Mouse (Mus musculus) megakaryocyte progenitor cell, adult 5-6 weeks (primary cell): ENCODE measurements around the gene Stac3. TPM values are rescaled to one million over a fixed set of nuclear protein-coding genes. Genes with fewer than 3 reads are reported as not detected.
A peak's percentile ranks its signal among the peaks of the same experiment; 100 is the strongest.

Experiments used
- ATAC-seq: replicated peaks from 2 replicates; pipeline ENCODE4 v1.8.0; 2016; ENCODE audit warnings: mild to moderate bottlenecking, moderate TSS enrichment, inconsistent platforms; ENCODE audit not compliant: poor library complexity
- total RNA-seq, 2 experiments: library from RNA; stranded (forward) in 1 of 2; stranded (reverse) in 1 of 2; fragments of 157-497, 149-512 nt in 1 of 2; fragments of 200-1000 nt in 1 of 2; gene quantifications; 2 replicates each; pipeline versions ENCODE4 v1.2.3 to v1.2.4; 2015 to 2017

The Stac3 gene
- total RNA-seq, 2 experiments from 2014 or later: 0.25 to 1.1 TPM

DNA sequence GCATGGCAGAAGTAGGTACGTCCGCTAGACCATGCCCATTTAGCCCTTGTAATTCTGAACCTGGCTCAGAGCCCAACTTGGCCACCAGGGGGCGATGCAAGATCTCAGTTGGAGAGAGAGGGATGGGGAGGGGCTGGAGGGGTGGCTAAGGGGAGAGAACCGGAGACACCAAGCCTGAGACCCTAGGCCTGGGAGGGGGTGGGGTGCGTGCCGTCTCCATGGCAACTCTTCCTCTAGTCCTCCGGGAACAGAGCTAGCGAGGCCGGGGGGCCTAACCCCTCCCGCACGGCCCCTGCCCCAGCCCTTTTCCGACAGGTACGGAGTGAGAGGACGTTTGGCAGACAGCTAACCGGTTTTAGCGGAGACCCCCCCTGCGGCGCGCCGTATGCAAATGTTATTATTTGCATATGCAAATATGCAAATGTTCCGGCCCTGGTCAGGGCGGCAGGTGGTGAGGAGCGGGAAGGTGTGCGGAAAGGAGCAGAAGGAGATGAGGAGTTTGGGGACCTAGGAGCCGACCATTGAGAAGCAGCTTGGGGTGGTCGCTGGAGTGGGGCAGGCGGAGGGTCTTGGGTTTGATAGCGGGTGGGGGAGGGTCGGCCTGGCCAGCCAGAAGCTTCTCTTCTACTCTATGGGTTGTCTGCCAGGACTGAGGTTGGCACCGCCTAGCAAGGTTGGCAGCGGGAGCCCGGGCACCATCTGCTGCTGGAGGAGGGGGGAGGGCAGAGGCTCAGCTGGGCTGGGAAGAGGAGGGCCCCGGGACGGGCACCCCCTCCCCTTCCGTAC, 7.8 kb downstream of the Stac3 start:
- ATAC-seq: peak; percentile 40

DNA sequence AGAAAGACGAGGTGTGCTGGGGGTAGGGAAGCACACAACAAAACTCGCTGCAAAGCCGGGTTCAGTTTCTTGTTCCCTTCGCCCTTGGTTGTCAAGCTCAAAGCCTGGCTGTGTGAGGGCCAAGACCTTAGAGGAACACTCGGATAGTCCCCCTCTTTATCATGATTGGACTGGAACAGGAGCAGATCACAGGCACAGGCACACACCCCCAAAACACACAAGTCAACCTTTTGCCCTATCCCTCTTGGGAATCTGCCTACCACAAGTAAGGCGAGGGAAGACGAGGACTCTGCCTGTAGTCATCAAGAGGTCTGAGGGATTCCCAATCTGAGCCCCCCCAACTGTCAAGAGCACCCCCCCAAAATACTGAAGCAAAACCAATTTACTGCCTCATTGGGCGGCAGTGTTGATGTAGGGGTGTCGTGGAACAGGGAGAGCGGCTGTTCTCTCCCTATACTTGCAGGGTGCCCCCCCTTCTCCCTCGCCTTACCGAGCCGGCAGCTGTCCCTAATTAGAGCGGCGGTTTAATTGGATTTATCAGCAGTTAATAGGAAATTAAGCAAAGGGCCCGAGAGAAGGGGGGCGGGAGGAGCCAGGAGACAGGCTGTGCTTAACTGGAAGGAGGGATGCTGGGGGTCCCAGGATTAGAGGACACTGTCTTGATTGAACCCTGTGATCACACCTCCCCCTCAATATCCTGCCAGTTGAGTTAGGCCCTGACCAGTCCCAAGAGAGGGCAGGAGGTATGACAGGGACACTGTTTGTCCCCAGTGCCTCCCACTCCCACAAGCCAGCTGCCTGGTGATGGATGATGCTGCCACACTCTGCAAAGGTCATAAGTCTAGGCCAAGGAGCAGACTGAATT, 8.6 kb downstream of the Stac3 start:
- ATAC-seq: no peak

DNA sequence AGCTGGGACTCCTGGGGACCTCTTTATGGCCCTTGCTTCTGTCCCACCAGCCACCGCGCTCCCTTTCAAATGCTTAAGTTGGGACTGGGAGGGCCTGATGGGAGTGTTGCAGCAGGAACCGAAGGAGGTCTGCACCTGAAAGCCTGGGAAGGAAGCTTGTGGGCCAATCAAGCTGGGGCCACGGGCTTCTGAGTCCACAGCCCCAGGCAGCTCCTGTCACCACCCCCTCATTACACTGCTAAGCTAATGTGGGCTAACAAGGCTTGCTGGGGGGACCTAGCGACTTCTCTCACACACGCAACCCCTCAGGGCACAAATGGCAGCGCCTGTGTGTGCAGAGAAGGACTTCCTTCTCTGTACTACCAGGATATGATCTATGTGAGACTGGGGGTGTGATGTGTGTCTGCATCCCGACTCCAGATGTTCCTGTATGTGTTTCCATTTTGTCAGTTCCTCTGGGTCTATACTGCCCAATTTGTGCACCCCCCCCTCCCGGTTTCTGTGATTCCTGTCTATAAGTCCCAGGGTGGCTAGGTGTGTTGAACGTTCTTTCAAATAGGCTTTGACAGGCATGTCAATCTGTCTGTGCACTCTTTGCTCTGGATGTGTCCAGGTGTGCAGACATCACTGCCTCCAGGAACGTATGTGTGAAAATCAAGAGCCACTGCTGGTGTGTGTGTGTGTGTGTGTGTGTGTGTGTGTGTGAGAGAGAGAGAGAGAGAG, 9.6 kb downstream of the Stac3 start:
- ATAC-seq: no peak

DNA sequence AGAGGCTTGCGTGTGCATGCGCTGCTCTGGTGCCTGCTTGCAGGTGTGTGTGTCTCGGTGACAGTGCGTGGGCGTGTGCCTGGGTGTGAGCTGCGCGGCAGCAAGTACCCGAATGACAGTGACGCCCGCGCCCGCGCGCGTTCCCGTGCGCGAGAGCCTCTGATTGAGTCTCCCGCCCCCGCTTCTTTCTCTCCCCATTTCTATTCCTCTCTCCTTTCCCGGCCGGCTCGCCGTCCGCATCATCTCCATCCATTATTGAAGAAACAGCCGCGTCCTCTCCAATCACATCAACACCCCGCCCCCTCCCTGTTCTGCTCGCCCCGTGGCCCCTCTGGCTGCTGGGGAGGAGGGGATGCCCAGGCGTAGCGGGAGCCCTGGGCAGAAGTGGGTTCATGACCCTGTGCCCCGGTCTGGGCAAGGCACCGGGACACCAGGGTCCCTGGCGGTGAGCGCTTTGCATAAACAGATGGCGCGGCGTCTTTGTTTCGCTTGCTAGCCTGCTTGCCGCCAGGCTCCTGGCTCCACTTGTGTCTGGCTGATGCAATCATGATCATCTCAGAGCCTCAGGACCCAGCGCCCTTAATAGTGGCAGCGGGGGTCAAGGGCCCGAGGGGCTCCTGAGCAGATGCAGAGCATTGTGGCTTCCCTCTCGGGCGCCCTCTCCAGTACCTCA, 10.3 kb downstream of the Stac3 start:
- ATAC-seq: 0 out of 2 replicates have a peak, but pooled peaks have one; percentile 3

DNA sequence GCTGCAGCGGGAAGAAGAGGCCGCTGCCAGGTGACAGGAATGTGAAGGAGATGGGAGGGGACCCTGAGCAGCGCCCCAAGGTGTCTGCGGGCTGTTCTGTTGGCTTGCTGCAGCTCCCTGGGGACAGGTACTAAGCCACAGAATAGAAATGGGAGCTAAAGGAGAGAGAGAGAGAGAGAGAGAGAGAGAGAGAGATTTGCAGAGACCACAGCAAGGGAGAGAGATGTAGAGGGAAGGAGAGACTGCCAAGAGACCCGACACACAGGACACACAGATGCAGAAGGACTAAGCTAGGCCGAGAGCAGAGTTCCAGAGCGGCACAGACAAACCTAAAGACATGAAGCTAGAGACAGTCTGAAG, 10.8 kb downstream of the Stac3 start:
- ATAC-seq: no peak

DNA sequence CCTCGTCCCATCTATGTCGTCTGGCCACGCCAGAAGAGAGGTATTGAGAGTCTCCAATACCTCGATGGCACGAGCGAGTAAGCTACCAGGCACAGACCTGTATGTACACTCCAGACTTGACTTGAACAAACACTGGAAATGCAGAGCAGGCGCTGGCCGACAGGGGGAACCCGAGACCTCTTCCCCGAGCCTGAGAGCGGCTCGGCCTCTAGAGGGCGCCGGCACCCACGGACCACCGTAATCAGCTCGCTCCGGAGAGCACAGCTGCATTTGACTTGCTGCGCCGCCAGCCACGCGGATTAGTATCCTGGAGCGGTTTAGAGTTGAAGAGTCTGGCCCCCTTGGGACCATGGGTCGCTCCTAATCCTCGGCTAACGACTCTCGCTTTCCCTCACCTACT, 11.3 kb downstream of the Stac3 start:
- peak; percentile 74 for ATAC-seq

DNA sequence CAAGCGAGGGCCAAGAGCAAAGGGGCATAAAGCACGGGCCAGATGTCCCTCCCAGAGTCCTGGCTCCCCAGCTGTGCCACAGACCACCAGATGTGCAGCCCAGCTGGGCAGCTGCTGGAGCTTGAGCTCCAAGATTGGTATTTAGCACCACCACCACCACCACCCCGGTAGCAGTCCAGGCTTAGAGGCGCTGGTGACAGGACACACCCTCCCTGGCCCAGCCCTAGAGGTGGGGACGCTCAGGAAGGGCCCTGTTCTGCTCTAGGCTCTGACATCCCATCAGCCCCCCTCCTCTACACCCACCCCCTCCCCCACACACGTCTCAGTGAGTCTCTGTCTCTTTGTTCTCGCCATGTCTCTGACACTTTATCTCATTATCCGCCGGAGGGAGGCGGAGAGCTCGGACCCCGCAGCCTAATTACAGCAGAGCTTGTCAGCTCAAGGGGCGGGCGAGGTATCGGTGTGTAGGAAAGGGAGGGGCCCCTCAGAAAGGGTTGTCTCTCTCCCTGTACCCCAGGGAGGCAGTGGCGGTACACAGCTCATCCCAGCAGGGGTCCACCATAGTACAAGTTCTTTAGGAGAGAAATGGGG, 12.1 kb downstream of the Stac3 start:
- peak; percentile 9; the same call in 1 of the 2 replicates for ATAC-seq

DNA sequence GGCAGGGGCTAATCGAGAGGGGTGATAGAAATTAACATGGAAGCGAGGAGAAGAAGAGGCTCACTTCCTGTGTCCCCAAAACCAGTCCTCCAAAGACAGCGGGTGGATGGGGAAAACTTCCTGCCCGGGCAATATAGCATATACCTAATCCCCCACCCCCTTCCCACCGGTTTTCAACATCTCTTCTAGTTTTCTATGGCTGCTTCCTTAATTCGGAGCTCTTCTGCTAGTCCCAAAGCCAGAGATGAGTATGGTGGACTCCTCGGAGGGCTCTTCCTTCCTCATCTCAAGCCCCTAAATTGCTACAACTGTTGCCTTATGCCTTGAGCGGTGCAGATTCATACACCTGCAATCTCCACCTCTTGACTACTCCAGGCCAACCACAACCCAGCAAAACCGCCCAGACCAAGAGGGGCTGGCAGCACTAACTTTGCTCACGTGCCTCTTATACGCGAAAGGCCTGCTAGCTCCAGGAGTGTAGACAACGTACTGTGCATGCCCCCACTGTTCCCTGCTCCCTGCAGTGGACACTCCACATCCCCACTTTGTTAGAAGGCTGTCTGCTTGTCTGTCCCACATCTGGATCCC, 12.7 kb downstream of the Stac3 start:
- ATAC-seq: no peak

DNA sequence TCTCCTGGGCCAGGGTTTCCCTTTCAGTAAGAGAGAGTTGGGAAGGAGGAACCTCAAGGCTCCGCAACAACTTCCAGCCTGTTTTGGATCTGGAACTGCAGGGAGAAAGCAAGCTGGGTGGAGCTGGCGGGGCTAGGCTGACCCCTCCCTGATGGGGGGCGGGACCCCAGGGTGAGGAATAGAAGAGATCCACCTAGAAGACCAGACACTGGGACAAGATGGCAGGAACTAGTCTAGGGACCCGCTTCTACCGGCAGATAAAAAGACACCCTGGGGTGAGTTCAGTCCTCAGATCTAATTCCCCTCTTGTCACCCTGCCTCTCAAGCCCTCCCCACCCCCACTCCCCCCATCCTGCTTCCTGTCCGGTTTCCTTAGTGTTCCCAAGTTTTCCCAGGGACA, 13.3 kb downstream of the Stac3 start, which contains the start of gene Ndufa4l2:
TSS of gene Ndufa4l2 (plus strand) at position 204 of the 400 bp plus-strand sequence.
- no peak for ATAC-seq

DNA sequence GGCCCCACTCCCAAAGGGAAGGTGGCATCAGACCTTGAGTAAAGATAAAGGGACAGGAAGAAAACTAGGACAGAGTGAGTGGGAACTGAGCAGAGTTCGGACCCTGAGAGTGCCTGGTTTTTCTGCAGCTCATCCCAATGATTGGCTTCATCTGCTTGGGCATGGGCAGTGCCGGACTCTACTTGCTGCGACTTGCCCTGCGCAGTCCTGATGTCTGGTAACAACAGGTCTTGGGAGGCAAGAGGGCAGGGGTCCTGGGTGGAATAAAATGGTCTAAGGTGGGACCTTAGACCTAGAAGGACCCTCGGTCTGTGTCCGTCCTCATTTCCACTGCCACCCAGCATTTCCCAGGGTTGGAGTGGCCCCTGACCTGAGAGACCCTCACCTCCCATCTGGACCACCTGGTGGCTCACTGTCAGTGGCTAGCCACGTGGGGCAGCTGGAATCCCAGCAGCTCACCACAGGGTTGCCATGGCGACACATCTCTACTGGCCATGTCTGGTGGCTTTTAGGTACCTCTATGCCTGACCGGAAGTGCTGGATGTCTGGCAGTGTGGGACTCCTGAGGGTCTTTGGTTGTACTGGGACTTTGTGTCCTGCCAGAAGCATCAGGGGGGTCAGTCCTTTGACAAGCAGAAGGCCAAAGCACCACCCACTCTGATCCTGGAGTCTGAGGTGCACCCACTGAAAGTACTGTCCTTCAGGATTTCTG, 13.9 kb downstream of the Stac3 start:
- ATAC-seq: no peak

DNA sequence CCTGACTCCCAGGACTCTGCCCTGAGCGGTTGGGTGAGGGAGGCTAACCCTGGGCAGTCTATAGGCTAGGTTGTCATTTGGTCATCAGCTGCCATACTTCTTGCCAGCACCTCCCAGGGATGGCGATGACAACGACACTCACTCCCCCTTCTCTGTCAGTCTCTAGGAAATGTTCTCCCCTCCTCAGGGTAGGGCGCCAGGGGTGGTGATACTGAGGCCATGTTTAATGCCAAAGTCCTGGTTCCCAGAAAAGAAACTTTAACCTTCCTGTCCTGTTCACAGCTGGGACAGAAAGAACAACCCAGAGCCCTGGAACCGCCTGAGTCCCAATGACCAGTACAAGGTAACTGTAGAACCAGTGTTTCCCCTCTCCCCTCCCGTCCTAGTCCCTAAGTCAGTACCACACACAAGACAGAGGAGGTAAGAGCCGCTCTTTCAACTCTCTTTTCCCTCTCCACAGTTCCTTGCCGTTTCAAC, 14.5 kb downstream of the Stac3 start:
- no peak for ATAC-seq

DNA sequence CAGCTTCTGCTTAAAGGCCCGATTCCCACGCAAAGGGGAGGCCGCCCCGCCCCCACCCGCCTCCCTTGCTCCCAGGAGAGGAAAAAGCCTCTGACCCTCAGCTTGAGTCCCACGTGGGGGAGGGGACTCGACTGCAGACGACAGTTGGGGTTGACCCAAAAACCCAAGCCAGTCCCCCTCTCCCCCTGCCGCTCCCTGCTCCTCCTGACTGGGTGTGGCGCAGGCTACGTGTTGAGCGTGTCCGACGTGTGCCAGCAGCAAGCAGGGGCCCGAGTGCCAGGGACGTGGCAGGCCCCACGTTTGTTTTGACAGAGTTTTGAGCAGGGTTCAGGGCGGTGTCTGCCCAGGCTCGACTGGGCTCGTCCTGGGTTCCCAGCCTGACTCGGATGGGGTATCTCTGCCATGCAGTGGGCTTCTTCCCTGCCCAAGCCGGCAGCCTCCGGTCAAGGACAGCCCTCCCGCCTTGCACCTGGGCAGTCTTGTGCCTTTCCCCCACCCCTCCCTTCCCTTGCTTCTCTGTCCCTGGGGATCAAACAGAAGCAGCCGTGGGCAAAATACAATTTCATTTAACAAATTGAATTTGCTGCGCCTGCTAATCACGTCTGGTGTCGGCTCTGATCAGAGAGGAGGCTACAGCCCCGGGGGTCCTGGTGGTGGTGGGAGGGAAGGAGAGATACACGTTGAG, 15.2 kb downstream of the Stac3 start:
- ATAC-seq: no peak

DNA sequence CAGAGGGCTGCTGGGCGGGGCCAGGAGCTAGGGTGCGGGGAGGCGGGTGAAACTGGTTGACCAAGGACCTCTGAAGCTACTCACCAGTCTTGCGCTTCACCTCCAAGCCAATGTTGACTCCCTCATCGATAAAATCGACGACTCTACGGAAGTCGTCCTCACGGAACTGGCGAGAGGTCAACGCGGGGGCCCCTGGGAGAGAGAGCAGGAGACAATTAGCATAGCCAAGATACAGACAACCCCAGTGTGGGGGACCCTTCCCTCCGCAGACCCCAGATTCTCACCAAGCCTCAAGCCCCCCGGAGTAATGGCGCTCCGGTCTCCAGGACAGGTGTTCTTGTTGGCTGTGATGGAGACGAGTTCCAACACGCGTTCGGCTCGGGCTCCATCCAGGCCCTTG, 16.5 kb downstream of the Stac3 start:
- no peak for ATAC-seq

DNA sequence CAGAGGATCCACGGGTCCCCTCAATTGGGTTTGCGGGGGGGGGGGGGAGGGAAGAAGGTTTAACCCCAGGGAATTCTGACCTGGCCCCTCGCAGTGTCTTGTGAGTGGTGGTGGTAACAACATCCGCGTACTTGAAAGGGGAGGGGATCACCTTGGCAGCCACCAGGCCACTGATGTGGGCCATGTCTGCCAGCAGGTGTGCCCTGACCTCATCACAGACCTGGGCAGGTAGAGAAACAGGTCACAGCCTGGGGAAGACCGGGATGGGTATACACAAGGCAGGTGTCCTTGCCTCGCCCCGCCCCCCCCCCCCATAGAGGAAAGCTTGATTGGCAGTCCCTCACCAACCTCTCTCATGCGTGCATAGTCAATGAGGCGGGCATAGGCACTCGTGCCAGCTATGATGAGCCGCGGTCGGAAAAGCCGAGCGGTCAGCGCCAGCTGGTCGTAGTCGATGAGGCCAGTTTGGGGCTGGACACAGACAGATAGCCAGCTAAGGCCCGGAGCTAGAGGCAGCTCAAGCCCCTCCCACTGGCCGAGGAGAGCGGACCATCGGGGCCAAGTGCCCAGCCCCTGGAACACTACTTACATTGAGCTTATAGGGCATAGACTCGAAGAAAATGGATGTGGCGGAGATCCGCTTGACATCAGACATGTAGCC, 17.7 kb downstream of the Stac3 start:
- no peak for ATAC-seq

DNA sequence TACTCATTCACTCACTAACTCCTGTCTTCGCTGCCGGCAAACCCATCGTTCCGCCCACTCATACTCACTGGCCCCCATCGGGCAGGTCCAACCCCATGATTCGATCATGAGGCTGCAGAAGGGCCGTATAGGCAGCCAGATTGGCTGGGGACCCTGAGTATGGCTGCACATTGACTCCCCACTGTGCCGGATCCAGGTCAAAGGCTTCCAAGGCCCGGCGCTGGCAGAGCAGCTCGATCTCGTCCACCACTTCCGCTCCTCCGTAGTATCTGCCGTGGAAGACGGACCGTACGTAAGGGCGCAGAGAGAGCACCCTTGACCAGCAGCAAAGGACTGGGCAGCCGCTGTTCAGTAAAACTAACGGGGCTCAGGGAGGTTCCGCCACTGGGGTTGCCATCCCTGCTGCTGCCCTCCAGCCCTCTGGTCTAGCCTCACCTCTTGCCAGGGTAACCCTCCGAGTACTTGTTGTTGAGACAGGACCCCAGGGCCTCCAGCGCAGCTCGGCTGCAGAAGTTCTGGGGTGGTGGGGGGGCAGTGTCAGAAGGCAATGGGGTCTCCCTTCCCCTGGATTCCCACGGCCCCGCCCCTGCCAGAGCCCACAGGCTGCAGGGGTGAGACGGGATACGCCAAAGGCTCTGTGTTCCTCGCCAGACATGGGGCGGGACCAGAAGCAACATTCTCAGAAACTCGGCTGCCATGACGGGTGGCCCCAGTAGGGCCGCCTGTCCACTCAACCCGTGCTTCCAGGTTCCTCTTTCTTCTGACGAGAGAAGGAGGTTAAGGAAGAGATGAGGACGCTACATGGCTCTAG, 18.6 kb downstream of the Stac3 start:
- ATAC-seq: no peak

DNA sequence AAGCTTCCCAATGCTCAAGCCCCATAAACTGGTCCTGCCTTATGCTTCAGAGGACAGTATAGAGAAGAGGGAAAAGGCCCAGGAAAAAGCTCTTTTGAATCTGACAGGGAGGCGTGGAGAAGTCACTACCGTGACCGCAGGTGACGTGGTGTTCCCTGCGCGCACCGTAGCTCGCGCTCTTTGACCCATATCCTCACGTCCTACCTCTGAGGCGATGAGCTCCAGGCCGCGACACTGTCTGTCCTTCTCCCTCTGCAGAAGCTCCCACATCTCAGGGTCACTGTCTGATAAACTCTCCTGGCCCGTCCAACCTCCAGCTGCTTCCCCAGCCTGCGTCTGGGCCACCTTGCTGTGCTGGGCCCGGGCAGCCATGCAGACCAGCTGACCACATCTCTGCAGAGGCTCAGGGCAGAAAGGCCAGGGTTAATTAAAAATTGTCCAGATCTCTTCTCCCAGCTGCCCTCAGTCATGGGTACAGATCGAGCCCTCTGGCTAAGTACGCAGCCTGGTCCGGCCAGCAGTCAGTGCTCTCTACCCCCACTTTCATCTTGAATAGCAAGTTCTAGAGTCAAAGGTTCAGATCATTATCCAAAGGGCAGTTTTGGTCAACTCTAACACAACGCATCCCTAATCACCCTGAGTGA, 19.4 kb downstream of the Stac3 start:
- ATAC-seq: no peak

DNA sequence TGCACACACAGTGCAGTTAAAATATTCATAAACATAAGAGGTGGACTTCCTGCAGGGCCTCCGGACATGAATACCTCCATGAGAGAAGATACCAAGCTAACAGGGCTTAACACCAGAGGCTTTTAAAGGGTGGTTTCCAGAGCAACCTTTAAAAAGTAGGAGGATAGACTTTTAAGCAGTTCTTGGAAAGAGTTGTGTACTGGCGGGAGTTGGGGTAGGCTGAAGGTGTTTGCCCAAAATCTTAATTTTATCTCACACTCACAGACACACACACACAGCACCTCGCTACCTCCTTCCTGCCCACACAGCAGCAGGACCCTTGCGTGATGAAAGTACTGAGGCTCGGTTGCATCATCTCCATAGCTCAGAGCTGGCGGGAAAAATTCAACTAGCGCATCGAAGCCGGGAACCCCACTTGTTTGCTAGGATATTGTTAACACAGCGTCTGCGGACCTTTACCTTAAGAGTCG, 20.2 kb downstream of the Stac3 start:
- ATAC-seq: peak; percentile 71
